Mouse (Mus musculus) CH12.LX (cell line): Measurements from ENCODE around the gene Ndrg2.

Experiments used
- CTCF ChIP-seq, 2 experiments: IDR thresholded peaks in 1 of 2; conservative IDR thresholded peaks in 1 of 2; 2 replicates each; pipeline ENCODE4 v1.5.1; 2011 to 2012; ENCODE audit warnings: low read depth in 2 of 2, low read length in 2 of 2, improper control_type of control experiment in 1 of 2, inconsistent platforms in 1 of 2, mild to moderate bottlenecking in 1 of 2, moderate library complexity in 1 of 2
- E2F4 ChIP-seq: IDR thresholded peaks from 2 replicates; pipeline ENCODE4 v1.6.1; 2011; ENCODE audit warnings: low read depth, low read length, improper control_type of control experiment; ENCODE audit not compliant: insufficient replicate concordance
- ELF1 ChIP-seq: IDR thresholded peaks from 2 replicates; pipeline ENCODE4 v1.6.1; 2014; ENCODE audit warnings: low read depth, mild to moderate bottlenecking, inconsistent platforms, low read length, improper control_type of control experiment
- MAX ChIP-seq: IDR thresholded peaks from 2 replicates; pipeline ENCODE4 v1.6.1; 2011; ENCODE audit warnings: low read length, improper control_type of control experiment
- NRF1 ChIP-seq: IDR thresholded peaks from 2 replicates; pipeline ENCODE4 v1.6.1; 2014; ENCODE audit warnings: low read depth, mild to moderate bottlenecking, inconsistent platforms, low read length, improper control_type of control experiment, moderate library complexity
- POLR2A ChIP-seq: IDR thresholded peaks from 2 replicates; pipeline ENCODE4 v1.6.1; 2011; ENCODE audit warnings: low read depth, mild to moderate bottlenecking, improper control_type of control experiment, low read length
- POLR2AphosphoS2 ChIP-seq: IDR thresholded peaks from 2 replicates; pipeline ENCODE4 v1.6.1; 2011; ENCODE audit warnings: low read depth, low read length, improper control_type of control experiment
- RAD21 ChIP-seq: IDR thresholded peaks from 2 replicates; pipeline ENCODE4 v1.6.1; 2011; ENCODE audit warnings: low read depth, mild to moderate bottlenecking, low read length, improper control_type of control experiment, moderate library complexity
- UBTF ChIP-seq: IDR thresholded peaks from 2 replicates; pipeline ENCODE4 v1.6.1; 2012; ENCODE audit warnings: low read depth, mild to moderate bottlenecking, inconsistent platforms, low read length, improper control_type of control experiment, moderate library complexity
- USF1 ChIP-seq: IDR thresholded peaks from 2 replicates; pipeline ENCODE4 v1.6.1; 2014; ENCODE audit warnings: low read depth, mild to moderate bottlenecking, inconsistent platforms, low read length, improper control_type of control experiment
- ZKSCAN1 ChIP-seq: IDR thresholded peaks from 2 replicates; pipeline ENCODE4 v1.6.1; 2012; ENCODE audit warnings: low read depth, inconsistent platforms, low read length, improper control_type of control experiment, borderline replicate concordance
- ZNF384 ChIP-seq: IDR thresholded peaks from 2 replicates; pipeline ENCODE4 v1.6.1; 2012; ENCODE audit warnings: low read depth, low read length, improper control_type of control experiment, inconsistent platforms

- TF ChIP-seq E2F4 (no peak), ZKSCAN1 (no peak), CTCF (conservative IDR thresholded peaks at IDR 0.05 in 1 of 2, IDR thresholded peaks at IDR 0.05 in 1 of 2; ENCODE audit: low read depth in 2 of 2, low read length in 2 of 2) (no peak), POLR2A (no peak), UBTF (no peak), POLR2AphosphoS2 (no peak), NRF1 (no peak), ZNF384 (no peak), USF1 (no peak), RAD21 (no peak), MAX (no peak), ELF1 (no peak)
Measured at GRCm38 (mm10) chr14:51911301-51911700, 2.7 kb downstream of the Ndrg2 start.
